Mouse (Mus musculus) ES-Bruce4 (cell line): ENCODE measurements around the gene Polr3b.

Experiments used
- CTCF ChIP-seq: IDR thresholded peaks from one replicate; pipeline ENCODE4 v1.8.1; 2011; ENCODE audit warnings: low read depth, low read length
- POLR2A ChIP-seq: IDR thresholded peaks from one replicate; pipeline ENCODE4 v1.8.1; 2011; ENCODE audit warnings: low read length; ENCODE audit not compliant: insufficient read depth

DNA sequence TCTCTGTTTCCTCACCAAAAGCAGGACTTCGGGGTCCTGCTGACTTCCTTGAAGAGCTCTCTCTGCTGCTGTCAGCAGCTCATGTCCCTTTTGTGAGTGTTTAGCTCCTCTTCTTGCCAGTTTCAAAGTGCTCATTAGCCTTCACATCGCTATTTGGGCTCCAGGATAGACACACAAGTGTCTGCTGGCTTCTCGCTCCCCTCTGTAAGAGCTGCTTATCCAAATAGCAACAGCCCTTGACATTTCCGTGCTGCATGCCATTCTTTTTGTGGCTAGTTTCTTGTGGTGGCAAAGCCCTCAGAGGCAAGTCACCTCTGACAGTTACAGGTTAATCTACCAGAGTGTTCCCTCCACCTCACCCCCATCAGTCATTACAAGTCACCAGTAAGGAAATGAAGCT is 56.3 kb downstream of the Polr3b start:
- TF ChIP-seq CTCF (no peak), POLR2A (no peak)
